Mouse (Mus musculus) B cell, adult 2 months (primary cell): Measurements from ENCODE around the gene Caskin1.

ENCODE experiments used
- DNase-seq, 2 experiments: peaks; one replicate each; pipeline ENCODE4 v3.0.0; 2022

Gene Caskin1

GRCm38 (mm10) chr17:24472512-24472911, 15.9 kb upstream of the Caskin1 start:
- no peak for DNase-seq

GRCm38 (mm10) chr17:24473612-24474275, 14.7 kb upstream of the Caskin1 start, which contains the start of gene Bricd5:
Gene Bricd5 (plus strand): TSS chr17:24473884.
- no peak for DNase-seq

DNA sequence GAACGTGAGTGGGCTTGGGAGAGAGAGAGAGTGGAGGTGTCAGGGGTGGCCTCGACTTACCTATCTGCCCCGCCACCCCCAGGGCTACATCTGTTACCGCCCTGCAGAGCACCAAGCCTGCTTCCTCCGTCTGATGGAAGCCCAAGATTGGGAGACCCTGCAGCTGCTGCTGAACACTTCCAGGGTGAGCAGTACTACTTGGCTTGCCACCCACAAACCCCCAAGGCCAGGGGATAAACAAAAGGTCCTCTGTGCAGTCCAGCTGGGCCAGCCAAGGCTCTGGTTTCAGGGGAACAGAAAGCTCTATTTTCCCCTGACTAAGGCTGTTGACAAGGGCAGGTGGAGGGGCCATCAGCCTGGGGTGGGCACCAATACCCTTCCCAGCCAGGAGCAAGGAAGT, 13.8 kb upstream of the Caskin1 start:
- DNase-seq: no peak

- no peak for DNase-seq
These were observed 12.8 kb upstream of the Caskin1 start for GRCm38 (mm10) chr17:24475586-24475985.

DNA sequence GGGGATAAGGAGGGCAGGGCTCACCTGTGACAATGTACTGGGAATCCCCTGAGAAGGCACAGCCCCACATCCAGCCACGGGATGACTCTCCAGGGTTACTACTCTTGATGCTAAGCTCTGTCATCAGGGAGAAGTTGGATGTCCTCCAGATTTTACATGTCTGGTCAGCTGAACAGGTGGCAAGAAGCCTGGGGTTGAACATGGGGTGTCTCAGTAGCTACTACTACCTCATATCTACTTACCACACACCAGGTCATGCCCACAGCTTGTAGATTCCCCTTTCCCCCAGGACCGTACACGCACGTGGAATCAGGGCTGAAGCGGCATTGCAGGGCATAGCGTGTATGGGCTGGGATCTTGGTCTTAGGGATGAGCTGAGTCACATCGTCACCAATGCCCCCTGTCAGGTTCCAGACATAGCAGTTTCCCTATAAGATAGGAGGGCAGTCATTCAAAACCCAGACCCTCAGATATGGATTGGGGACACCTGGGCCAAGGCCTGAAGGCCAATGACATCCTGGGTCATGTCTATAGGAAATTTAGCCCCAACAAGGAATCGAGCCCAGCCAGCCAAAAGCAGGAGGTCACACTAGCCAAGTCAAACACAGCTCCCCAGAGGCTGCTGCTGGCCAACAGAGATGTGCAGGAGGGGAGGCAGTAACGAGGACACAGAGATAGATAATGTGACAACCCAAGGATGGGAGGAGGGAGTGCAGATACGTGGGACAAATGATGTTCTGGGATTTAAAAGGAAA, 12.2 kb upstream of the Caskin1 start:
- DNase-seq: no peak

DNA sequence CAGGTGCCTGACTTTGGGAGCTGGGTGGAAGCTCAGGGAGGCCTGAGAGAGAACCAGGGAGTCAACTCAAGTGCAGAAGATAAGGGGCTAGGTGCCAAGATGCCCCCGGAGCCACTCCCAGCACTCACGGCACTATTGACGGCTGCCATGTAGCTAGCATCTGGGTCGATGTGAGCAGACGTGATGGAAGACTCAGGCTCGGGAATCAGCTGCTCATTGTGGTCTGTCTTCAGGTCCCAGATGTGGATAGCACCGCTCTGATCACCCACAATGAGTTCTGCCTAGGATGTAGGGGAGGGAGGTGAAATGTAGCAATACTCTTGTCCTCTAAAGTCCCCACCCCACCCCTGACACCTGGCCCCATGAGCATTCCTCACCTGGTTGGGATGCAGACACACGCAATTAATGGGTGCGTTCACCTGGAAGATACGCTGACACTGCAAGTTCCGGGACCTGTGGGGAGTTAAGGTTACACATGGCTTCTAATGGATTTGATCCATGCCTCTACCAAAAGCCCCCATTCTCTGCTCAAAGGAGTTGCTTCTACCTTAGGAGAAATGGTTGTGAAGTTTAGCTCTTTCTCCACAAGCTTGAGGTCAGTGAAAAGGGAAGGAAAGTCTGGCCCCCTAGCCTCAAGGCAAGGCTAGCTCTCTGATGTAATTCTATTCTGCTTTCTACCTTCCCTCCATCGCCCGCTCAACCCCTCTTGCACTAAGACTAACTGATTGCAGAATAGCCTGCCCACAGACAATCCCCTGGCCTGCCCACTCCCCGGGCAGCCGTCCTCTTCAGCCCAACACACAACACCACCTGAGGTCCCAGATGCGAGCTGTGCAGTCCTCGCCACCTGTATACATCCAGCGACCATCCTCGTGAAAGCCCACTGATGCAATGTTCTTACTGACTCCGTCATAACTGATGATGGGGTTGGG, 11.1 kb upstream of the Caskin1 start:
- DNase-seq: no peak

DNA sequence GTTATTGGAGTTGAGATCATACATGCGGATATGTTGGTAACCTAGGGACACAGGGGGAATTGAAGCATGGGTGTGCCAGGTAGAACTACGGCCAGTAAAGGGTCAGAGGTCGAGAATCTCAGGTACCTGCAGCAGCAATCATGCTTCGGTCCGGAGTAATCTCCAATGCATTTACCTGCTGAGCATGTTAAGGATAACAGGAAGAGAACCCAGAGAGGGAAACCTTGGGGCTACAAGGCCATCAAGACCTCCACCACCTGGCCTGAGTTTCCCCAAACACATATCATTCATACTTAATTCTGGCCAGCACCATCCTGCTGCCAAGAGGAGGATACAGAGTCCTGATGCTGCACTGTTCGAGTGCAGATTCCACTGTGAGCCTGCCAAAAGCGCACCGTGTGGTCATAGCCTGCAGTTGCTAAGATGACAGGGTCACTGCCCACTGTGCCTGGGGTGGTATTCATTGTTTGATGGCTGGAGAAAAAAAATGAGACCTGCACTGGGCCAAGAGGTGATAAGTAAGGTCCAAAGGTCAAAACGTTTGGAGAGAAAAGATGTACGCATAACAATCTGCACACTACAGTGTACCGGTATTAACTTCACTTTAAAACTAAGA, 10.3 kb upstream of the Caskin1 start:
- DNase-seq: no peak

DNA sequence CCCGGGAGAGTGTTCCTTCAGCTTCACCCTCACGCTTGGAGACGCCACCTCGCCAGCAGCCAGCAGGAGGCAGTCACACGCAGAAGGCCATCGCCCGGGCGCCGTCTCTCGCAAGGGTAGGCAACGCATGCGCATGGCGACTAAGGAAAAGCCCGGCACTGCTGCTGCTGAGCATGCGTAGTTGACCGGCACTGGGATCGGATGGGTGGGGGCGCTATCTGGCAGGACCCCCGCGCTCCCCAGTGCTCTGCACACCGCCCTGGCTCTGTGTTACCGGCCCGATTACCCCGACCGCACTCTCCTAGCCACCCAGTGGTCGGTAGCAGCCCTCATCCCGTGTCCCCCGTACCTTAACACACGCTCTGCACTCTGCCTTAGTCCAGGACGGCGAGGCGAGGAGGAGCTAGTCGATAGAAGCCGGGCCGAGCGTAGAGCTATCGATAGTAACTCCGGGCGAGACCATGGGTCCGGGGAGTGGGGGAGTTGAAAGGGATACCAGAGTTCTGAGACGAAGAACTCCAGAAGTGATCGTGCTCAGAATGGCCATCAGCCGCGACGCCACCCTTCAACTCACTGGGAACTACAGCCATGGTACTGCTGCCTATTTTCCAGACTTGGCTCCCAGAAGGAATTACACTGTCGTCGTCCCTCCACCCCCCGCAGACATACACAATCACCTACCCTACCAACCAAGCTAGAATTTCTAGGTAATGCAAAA, 9.6 kb upstream of the Caskin1 start, which contains the start of gene Mlst8:
Mlst8 (minus strand) TSS at position 416 of the 718 bp plus-strand sequence.
- DNase-seq: peak; percentile 95 to 97

GRCm38 (mm10) chr17:24479431-24479830, 9.0 kb upstream of the Caskin1 start:
- DNase-seq: no peak

GRCm38 (mm10) chr17:24480201-24480826, 8.1 kb upstream of the Caskin1 start:
- no peak for DNase-seq

GRCm38 (mm10) chr17:24481027-24481815, 7.2 kb upstream of the Caskin1 start:
- DNase-seq: no peak

DNA sequence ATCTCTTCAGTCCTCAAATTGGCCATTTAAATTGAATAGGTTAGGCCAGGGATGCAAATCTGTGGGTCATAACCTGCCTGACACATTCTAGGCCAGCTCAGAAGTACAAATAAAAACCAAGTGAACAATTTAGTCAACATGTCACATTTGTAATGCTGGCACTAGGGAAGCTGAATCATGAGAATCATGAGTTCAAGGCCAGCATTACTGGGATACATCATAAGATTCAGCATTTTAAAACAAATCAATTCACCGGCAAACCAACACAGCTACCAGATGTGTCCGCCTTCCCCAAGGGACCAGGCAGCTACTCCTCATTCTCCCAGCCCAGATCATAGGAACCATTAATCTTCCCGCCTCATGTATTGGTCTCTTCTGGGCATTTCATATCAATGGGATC, 4.9 kb upstream of the Caskin1 start:
- DNase-seq: no peak

DNA sequence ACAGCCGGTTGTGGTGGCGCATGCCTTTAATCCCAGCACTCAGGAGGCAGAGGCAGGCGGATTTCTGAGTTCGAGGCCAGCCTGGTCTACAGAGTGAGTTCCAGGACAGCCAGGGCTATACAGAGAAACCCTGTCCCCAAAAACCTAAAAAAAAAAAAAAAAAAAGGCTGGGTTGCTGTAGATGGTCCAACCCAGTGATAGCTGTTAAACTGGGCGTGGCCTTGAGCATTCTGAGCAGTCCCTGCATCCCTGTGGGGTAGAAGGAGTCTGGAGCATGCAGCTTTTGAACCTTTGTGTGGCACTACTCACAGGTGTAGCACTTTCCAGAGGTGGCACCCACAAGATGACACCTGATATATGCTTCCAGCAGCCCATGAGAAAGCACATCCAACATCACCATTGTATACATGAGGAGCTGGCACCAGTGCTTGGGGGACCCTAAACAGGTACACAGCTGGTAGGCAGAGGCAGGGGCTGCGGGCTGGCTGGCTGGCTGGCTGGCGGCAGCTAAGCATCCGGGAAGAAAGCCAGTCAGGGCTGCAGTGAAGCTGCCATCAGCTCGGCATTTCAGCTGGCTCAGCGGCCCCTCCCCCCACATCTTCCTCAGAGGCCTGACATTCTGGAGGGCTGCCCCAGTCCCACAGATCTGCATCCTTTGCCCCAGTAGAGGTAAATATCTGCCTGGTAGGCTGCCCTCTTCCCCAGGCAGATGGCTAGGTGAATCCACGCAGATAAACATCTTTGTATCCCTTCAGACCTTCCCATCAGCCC, 3.1 kb upstream of the Caskin1 start:
- no peak for DNase-seq

DNA sequence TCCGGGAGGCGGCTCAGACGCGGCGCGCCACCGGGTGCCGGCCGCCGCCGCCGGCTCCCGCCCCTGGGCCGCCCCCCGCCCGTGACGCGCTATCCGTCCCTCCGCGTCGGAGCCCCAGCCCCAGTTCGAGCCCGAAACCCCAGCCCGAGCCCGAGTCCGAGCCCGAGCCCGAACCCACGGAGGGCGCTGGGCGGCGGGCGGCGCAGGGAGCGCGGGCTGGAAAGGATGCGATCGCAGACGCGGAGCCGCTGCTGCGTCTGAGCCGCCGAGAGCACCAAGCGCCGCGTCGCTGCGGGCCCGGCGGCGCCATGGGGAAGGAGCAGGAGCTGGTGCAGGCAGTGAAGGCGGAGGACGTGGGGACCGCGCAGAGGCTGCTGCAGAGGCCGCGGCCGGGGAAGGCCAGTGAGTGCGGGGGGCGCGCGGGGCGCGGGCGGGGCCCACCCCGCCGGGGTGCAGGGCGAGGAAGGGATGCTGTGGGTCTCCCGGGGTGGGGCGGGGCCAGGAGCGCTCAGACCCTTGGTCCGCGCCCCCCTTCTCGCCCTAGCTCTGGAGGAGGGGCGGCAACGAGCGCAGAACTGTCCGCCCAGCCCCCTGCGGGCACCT, 362 bp downstream of the Caskin1 start:
- peak; percentile 29 to 39 for DNase-seq

- DNase-seq: no peak
These were observed 1.0 kb downstream of the Caskin1 start for GRCm38 (mm10) chr17:24489265-24490030.

DNA sequence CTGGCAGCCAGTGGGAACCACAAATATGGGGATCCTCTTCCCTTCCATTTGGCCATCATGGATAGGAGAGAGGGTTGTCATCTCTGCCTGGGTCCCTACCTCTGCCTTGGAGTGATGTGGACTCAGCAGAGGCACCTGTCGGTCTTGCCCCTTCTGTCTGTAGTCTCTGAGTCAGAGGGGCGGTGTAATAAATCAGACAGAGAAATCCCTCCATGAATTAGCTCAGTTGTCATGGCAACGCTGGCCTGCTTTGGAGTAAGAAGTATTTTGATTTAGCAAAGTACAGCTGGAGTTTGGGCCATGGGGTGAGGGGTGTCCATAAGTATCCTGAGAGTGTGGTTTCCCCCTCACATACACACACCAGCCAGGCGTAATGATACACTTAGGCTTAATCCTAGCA, 2.0 kb downstream of the Caskin1 start:
- DNase-seq: no peak

DNA sequence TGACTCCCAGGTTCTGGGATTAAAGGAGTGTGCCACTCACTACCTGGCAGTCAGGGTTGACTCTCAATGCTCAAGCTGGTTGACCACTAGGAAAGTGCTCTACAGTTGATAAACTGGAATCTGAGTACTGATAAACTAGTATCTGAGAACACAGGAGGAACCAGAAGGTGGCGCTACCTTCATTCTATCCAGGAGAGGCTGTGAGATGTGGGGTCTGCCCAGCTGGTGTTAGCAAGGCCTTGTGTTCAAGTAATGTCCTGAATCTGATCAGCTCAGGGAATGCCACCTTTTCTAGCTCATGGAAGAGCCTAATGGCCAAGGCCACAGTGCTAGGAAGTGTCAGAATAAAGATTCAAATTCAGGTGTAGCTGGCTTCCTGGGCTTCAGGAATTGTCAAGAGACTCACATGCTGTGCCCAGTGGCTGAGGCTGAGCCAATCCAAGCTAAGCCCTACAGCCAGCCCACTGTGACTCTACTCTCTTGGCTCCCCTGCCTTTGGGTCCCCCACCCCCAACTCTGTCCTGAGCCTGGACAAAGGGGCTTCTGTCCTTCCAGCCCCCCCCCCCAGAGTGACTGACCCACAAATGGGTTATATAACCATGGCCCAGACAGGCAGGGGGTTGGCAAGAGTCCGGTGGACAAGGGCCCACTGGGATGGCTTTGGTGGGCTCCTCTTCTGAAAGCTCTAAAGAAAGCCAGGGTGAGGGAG, 6.4 kb downstream of the Caskin1 start:
- peak; percentile 56 to 61 for DNase-seq

DNA sequence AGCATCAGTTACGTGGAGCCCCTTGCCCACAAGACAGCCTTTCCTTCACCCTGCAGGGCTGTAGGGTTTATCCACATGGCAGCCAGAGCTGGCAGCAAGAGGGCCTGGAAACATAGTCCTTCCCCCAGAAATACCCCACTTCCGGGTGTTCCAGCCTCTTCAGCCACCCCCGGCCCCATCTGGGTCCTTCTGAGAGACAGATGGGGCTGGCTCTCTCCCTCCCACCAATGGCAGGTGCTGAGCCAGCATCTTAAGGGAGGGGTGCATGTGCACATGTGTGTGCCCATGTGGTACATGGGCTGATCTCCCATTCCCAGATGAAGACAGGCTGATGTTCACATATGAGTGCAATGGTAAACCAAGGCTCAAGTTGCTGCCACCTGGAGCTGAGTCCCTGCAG, 7.0 kb downstream of the Caskin1 start:
- no peak for DNase-seq
